Mouse (Mus musculus): ENCODE measurements around the gene Fsd1l.

The Fsd1l gene

GRCm38 (mm10) chr4:53738956-53739616 lies 107.8 kb downstream of the Fsd1l start:
- peak; percentile 43 for DNase-seq (ENCODE audit: extremely low spot score)

DNA sequence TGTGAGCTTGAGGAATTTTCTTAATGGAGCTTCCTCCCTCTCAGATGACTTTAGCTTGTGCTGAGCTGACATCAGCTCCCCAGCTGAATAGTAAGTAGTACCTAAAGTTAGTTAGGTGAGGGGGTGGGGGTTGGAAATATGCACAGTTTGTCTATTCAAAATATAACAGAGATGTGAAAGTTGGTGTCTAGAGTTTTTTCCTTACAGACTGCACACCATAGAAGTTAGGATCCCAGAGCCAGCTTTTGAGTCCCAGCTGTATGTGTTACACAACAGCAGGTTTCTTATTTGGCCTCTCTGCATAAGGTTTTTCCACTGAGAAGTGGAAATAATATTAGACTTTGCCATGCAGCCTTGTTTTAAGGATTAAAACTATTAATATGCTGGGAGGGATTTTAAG lies 118.6 kb downstream of the Fsd1l start:
- no peak for DNase-seq (ENCODE audit: extremely low spot score)

DNA sequence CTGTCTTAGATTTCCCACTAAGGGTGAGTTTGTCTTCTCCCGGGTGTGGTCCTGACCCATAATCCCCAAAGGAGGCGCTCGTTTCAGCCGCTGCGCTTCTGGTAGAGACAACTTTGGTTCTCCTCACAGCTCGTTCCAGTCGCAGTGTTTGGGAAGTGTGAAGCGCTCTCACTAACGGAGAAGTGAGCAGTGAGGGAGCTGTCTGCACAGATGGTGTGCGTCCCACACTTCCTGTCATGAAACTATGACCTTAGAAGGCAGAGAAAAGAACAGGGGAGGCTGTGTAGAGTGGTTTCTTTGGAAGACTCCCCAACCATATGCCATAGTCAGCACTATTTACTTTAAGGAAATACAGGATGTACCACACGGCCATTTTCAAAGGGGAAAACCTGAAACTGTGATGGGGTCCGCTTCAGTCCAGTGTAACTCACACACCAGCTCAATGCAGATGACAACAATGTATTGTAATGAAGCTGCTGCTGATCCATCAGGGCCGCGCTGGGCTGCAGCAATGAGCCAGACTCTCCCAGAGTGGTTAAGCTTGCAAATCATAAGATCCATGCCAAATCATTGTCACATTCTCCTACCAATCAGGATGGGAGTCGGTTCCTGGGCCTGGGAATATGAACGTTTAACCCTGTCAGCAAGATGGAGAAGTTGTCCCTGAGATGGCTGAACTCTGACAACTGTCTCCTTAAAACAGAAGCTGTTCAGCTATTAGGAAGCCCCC lies 119.3 kb downstream of the Fsd1l start:
- DNase-seq (ENCODE audit: extremely low spot score), result no peak
